Mouse (Mus musculus) T-cell, adult 66 days (primary cell): Measurements from ENCODE around the gene Tmem87a. TPM values are rescaled to one million over a fixed set of nuclear protein-coding genes. Genes with fewer than 3 reads are reported as not detected.

Experiments used
- total RNA-seq, 2 experiments: library from RNA; stranded (reverse); gene quantifications; 3 replicates in 1 of 2; 4 replicates in 1 of 2; pipeline ENCODE4 v1.2.4; 2023

Gene Tmem87a
- total RNA-seq, result 10 to 100 TPM; 62.4 to 64.3 TPM

DNA sequence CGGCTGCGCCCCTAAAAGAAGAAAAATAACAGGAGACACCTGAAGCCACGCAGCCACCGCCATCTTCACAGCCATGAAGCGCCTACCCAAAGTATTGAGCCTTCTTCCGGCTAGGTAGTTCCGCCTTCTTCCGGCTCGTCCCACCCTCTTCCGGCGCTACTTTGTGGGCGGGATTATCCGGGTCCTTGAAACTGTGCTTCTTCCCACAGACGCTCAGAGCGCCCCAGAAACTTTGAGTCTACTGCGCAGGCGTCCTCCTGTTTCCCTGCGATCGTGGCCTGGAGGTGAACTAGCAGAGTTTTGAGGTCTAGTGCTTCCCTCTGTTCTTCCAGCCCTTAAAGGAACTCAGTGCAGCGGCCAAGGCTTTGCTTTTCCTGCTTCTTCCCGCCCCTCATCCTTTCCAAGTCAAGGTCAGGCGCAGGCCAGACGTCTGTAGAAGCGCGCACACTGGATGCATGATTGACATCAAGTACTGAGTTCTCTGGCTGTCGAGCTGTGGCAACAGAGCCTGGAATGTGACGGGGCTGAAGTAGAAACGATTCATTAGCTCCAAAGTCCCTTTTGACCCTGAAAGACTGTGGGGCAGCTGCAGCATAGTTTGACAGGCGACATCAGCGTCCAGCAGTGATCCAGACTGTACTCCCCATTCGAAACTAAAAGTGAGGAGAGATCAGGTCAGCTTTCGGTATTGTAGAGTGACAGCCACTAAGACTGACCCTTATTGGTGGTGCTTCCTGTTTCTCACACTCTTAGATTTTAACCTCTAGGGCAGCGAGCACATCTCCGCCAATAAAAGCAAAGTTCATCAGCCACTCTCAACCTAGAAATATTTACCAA, at the start of gene Tmem87a:
Tmem87a (minus strand) TSS at position 128 of the 837 bp plus-strand sequence.

DNA sequence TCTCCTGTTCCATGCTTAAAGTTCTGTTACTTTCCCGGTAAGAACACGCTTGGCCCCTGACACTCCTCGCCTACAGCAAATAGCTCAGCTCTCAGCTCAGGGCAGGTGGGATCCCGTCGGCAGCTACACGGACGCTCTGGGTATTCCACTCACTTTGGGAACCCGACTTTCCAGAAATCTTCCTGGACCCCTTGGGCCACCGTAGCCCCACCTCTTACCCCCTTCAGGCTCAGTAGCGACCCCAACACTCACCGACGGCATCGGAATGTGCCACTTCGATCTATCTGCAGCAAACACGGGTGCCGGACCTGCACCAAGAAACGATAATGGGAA, 294 bp downstream of the Tmem87a start, which contains the start of gene Ganc:
Ganc (plus strand) TSS at position 244 of the 333 bp plus-strand sequence.

DNA sequence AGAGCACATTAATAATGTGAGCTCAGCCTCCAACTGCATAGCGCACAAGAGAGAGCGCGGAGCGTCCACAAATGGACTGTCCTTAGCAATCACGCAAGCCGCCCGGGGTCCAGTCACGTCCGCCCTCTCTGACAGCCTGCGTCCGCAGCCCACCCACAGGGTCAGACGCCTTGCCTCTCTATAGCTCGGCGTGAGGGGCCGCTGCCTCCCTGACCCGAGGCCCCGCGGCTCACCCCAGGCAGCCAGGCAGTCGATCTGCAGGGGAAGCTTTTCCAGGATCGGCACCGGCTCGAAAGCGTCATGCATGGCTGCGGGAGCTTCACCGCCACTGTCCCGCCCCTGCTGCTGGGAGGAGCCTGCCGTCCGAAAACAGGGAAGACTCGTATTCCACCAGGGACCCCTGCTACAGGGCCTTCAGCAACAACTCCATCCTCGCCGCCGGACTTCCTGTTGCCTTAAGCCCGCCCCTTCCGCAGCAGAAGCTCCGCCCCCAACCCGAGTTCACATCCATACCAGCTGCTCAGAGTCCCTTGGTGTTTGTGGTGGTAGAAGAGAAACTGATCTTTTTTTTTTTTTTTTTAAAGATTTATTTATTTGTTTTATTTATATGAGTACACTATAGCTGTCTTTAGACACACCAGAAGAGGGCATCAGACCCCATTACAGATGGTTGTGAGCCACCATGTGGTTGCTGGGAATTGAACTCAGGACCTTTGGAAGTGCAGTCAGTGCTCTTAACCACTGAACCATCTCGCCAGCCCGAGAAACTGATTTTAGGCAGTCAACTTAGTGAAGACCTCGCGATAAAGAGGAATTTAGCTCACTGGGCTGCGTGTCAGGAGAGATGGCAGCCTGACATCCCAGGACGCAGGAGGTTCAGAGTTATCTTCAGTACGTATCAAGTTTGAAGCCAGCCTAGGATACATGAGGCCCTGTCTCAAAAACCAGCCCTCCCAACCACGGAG, 50.9 kb downstream of the Tmem87a start, which contains the start of gene Vps39:
Vps39 (minus strand) TSS at position 456 of the 965 bp plus-strand sequence.

DNA sequence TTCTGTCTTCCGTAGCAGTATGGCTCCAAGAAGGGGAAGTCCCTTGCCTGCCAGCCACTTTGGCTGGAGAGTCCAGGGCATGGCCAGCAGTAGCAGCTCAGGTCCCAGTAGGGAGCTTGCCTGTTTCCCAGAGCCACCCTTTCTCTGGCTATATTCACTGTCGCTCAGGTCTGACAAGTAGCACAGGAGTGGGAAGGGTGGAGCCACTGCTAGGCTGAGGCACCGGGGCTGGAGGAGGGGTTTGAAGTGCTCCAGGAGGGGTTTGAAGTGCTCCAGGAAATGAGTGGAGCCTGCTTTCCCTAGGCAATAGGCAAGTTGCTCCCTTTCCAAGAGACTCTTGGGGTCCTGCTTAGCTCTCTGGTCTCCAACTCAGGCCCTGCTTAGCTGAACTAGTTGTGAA, 89.9 kb downstream of the Tmem87a start, which contains the start of gene Pla2g4f:
Pla2g4f (minus strand) TSS at position 190 of the 400 bp plus-strand sequence.

Other genes starting within 250 kb of the Tmem87a start
- 10 to 100 TPM; 19.3 to 22.2 TPM for gene Ehd4, start 249.5 kb downstream of the Tmem87a start, total RNA-seq
- not detected for gene Pla2g4e, start 158.8 kb downstream of the Tmem87a start, total RNA-seq
- gene Pla2g4d, start 114.9 kb downstream of the Tmem87a start, total RNA-seq, result not detected
- gene Pla2g4f, start 89.9 kb downstream of the Tmem87a start, total RNA-seq, result under 1 TPM; 0.67 to 0.71 TPM
- 10 to 100 TPM; 66.4 to 73.2 TPM for gene Vps39, start 51.0 kb downstream of the Tmem87a start, total RNA-seq
- 10 to 100 TPM; 21.5 to 22.4 TPM for gene Ganc, start 217 bp downstream of the Tmem87a start, total RNA-seq
- gene Capn3, start 51.9 kb upstream of the Tmem87a start, total RNA-seq, result 1 to 10 TPM; 3.7 to 4.6 TPM
- 10 to 100 TPM; 67.2 to 73.8 TPM for gene Zfp106, start 159.7 kb upstream of the Tmem87a start, total RNA-seq
- 10 to 100 TPM; 26.3 to 32.8 TPM for gene Snap23, start 163.6 kb upstream of the Tmem87a start, total RNA-seq
- 10 to 100 TPM; 21.6 to 27.2 TPM for gene Haus2, start 205.3 kb upstream of the Tmem87a start, total RNA-seq
- 10 to 100 TPM; 15.1 to 18.6 TPM for gene Lrrc57, start 205.4 kb upstream of the Tmem87a start, total RNA-seq
- gene Stard9, start 225.0 kb upstream of the Tmem87a start, total RNA-seq, result under 1 TPM; 0.41 to 0.44 TPM